Mouse (Mus musculus) brown adipose tissue, adult 24 weeks (tissue): Measurements from ENCODE around the gene Ctf2. TPM values are rescaled to one million over a fixed set of nuclear protein-coding genes. Genes with fewer than 3 reads are reported as not detected.

ENCODE experiments used
- H3K27ac ChIP-seq: fragments of 200-500 bp; replicated peaks from 2 replicates; pipeline ENCODE4 v1.5.1; 2012; ENCODE audit warnings: low read depth, mild to moderate bottlenecking, low read length
- H3K4me1 ChIP-seq: fragments of 200-500 bp; 2 replicates; pipeline ENCODE4 v1.6.1; 2012; ENCODE audit warnings: low read length, mixed read lengths; ENCODE audit not compliant: control insufficient read depth, insufficient read depth, insufficient read length
- H3K4me3 ChIP-seq: fragments of 200-500 bp; 2 replicates; pipeline ENCODE4 v1.5.1; 2012; ENCODE audit warnings: low read depth, mild to moderate bottlenecking, low read length, moderate library complexity; ENCODE audit not compliant: insufficient read depth
- polyA plus RNA-seq: library from polyadenylated mRNA; stranded (reverse); fragments of >200 nt; gene quantifications from 2 replicates; pipeline ENCODE4 v1.2.4, GENCODE M21; 2012; ENCODE audit not compliant: missing spikeins, insufficient read depth, insufficient read length

Ctf2 gene
- polyA plus RNA-seq, 1 experiment, result not detected

- Histone ChIP-seq H3K27ac (no peak overlapping the region), H3K4me1 (no peaks in the 10 kb centered on the region), H3K4me3 (no peak overlapping the region)
These were observed 38.7 kb downstream of the Ctf2 start for GRCm38 (mm10) chr7:127693290-127693689.

- Histone ChIP-seq H3K27ac (peak overlapping the region; percentile 85), H3K4me1 (no peaks in the 10 kb centered on the region), H3K4me3 (peak overlapping the region; percentile 63)
These were observed 40.6 kb downstream of the Ctf2 start for GRCm38 (mm10) chr7:127691221-127691989.

DNA sequence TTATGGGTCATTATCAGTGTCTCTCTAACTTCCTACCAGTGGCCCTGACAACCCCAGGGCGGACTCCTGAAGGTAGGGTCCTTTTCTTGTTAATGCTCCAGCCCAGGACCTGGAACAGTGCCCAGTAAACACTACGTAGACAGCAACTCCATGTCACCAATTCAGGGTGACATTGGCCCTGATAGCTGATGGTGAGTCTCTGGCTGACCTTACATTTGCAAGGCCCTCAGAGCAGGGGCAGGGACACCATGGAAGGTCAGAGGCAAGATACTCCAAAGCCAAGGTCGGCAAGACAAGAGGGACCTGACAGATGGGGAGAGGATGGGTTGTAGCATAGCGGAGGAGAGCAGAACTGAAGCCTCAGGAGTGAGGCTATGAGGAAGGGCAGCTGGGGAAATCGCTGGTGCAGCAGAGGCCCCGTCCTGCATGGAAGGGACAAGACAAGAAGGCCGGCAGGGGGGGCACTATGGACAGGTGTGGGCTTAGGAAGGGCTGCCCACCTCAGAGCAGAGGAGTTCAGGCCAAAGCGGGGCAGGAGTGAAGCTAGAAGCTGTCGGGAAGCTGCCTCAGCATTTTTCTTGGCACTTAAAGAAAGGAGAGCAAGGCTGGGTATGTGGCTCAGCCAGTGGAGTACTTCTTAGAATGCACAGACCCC is 42.2 kb downstream of the Ctf2 start:
- no peaks in the 10 kb centered on the region for H3K4me1 ChIP-seq
- H3K27ac ChIP-seq, result no peak overlapping the region

GRCm38 (mm10) chr7:127688935-127689334 is 43.0 kb downstream of the Ctf2 start:
- Histone ChIP-seq H3K27ac (no peak overlapping the region), H3K4me1 (no peaks in the 10 kb centered on the region), H3K4me3 (no peak overlapping the region)

More for the DNA sequence above, 42.2 kb downstream of the Ctf2 start:
- no peak overlapping the region for H3K4me3 ChIP-seq

DNA sequence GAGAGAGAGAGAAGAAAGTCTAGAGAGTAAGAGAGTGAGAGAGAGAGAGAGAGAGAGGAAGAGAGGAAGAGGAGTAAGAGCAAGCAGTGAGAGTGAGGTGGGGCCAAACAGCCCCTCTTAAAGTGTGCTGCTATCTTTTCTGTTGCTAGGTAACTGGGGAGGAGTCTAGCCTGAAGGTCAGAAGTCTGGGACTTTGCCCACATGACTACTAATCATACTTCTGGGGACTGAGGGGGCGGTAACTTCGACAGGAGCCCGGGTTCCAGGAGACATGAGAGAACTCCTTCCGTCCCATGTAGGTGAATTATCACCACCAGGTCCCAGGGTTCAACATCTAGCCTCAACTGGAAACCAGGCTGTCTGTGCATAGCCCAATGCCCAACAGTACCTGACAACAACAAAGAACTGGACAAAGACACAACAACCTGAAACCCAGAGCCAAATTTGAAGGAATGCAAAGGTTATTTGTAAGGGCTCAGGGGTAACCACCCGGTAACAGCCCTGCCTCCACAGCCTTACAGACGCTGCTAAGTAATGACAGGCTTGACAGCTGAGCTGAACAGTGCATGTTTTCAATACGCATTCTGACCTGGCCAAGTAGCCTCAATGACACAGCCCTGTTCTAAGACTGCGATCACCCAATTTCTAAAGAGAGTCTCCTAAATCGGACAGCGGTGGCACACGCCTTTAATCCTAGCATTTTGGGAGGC is 45.1 kb downstream of the Ctf2 start:
- no peaks in the 10 kb centered on the region for H3K4me1 ChIP-seq
- no peak overlapping the region for H3K27ac ChIP-seq
- H3K4me3 ChIP-seq, result no peak overlapping the region

DNA sequence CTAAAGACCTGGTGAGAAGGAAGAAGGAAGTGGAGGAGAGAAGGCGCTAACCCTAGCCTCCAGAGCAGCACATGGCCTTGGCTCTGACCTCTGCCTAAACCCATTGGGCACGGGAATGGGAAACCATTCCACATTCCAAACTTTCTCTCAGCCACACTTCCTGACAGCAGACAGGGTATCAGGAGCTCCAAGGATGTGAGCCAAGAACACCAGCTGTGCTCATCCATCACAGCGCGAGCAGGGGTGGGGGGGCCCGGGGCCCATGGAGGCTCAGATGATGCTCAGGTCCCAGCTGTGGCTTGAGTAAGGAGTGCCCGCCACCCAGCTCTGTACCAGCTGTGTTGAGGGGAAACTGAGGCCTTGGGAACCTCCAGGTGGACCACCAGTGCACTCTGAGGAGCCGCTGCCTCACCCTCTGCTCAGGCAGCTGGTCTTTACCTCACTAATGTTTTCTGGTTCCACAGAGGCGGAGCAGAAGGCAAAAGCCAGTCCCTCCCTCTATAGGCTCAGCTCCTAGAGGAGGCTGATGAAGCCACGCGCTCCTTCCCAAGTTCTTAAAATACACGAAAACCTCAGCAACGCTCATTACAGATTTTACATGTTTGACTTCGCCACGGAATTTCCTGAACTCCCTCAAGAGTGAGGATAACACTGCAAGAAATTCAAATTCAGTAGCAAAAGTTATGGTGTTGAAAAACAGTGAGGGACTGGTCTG is 46.5 kb downstream of the Ctf2 start:
- no peak overlapping the region for H3K27ac ChIP-seq
- H3K4me1 ChIP-seq, result no peaks in the 10 kb centered on the region
- no peak overlapping the region for H3K4me3 ChIP-seq

DNA sequence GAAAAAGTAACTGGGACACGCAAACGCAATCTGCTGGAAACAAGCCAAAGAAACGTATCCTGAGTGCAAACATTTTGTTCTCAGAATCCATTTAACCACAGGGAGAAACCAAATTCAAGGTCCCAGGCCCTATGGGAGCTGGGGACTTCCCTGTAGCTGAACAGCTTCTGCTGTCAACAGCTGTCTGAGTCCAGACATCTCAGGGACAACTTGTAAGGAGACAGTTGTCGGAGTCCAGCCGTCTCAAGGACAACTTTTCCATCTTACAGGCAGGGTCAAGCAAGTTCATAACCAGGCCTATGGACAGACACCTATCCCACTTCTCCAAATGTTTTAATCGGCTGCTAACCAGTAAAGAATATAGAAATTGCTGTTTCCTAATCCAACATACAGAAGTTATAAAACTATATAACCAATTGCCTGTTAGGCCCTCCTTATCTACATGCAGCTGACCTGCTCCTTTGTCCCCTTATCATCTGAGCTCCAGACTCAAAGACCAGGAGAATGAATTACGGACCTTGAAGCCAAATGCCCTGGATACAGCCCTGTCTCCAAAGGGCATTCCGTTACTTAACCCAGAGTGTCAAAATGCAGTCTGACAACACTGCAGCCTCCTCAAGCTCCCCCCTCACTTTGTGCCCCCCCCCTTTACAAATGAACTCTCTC is 49.9 kb downstream of the Ctf2 start:
- no peak overlapping the region for H3K27ac ChIP-seq
- no peak overlapping the region for H3K4me3 ChIP-seq
- no peaks in the 10 kb centered on the region for H3K4me1 ChIP-seq

DNA sequence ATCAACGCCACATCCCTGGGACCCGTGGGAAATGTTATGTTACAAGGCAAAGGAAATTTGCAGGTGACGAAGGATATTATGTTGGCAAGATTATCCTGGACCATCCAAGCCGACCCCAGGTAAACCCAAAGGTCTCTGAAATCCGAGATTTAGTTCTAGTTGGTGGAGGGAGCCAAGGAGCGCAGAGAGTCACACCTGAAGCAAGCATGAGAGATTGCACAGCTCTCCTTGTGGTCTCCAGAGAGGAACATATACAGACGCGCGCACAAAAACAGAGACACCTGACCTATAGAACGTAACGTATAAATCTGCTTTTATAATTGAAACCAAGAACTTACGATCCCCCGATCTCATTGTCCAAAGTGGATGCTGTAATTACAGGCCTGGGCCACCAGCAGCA is 51.4 kb downstream of the Ctf2 start:
- Histone ChIP-seq H3K4me1 (no peaks in the 10 kb centered on the region), H3K27ac (no peak overlapping the region), H3K4me3 (no peak overlapping the region)

GRCm38 (mm10) chr7:127678811-127679210 is 53.2 kb downstream of the Ctf2 start:
- H3K4me1 ChIP-seq, result no peaks in the 10 kb centered on the region
- no peak overlapping the region for H3K4me3 ChIP-seq
- H3K27ac ChIP-seq, result no peak overlapping the region

- Histone ChIP-seq H3K4me1 (no peaks in the 10 kb centered on the region), H3K27ac (no peak overlapping the region), H3K4me3 (no peak overlapping the region)
These were observed 54.4 kb downstream of the Ctf2 start for GRCm38 (mm10) chr7:127677609-127678008.

DNA sequence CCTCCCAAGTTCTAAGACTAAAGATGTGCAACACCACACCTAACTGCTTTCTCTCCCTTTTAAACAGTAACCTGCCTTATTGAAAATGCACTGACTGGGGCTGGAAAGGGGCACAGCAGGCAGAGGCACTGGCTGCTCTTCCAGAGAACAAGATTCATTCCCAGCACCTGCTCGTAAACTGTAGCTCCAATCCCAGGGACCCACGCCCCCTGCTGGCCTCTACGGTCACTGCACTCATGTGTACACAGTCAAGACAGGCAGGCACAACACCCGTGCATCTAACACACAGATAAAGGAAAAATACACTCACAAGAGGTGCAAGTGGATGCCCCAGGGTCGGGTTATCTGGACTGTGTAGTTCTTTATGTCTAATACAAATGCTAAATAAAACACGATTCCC is 54.9 kb downstream of the Ctf2 start:
- Histone ChIP-seq H3K4me1 (no peaks in the 10 kb centered on the region), H3K27ac (no peak overlapping the region), H3K4me3 (no peak overlapping the region)

DNA sequence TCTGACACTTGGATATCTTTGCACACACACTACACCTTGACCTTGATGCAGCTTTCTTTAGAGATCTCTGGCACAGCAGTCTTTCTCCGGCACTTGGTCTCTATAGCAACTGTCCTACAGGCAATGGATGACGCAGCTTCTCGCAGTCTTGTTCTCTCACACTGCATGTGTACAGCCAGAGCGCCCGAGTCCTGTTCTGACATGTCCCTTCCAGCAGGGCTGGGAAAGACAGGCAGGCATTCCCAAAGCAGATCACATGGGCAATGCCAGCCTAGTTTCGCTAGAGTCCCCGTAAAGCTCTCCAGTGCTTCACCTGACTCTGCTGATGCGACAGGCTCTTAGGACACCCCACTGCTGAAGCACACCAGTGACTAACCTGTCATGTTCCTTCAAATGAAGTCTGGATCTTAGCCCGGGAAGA is 56.6 kb downstream of the Ctf2 start:
- Histone ChIP-seq H3K27ac (no peak overlapping the region), H3K4me3 (no peak overlapping the region), H3K4me1 (no peaks in the 10 kb centered on the region)

DNA sequence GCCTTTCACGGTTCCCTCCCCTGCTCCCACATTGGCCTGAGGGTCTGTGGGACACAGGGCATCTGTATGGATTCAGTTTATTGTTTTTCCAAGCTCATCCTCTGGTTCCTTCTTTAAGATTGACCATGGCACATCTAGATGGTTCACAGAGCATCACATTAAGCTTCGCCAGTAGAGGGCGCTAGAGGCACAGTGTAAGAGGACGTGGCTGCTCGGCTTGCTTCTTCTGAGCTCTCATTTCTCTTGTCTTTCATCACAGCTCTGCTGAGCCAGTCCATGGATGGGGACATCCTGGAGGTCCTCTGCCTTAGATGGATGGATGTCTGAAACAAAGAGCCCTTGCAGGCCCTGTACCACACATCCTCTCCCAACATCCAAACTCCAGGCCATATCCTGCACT is 57.0 kb downstream of the Ctf2 start:
- Histone ChIP-seq H3K4me1 (no peaks in the 10 kb centered on the region), H3K4me3 (no peak overlapping the region), H3K27ac (no peak overlapping the region)

- H3K4me3 ChIP-seq, result no peak overlapping the region
- no peaks in the 10 kb centered on the region for H3K4me1 ChIP-seq
- no peak overlapping the region for H3K27ac ChIP-seq
These were observed 59.2 kb downstream of the Ctf2 start for GRCm38 (mm10) chr7:127672776-127673175.
